15 mouse cellular contexts compared by ENCODE assay signal in the genomic region with DNA sequence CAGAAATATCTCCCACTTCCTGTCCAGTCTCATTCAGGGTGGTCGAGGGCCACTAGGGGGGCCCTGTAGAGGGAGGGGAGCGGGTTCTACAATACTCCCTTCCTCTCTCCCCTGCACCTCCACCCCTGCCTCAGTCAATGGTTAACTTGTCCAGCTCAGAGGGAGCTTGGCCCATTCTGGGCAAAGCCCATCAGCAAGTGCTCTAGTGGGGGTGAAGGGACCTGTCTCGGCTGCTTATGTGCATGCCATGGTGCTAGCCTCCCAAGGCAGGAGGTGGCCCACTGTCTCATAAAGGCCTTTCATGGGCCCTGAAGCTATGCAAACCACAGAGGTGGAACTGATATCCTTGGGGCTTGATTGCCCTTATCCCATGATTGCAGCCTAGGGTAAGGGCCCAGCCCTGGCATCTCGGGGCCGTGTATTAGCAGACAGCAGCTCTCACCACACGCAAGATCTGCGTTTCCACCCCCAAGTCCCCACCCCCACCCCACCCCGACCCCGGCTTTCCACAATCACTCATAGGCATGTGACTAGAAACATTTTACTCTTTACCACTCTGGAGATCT. TPM values are rescaled to one million over a fixed set of nuclear protein-coding genes. Genes with fewer than 3 reads are reported as not detected.
DNase-seq lines count a peak whose midpoint lies in the region; ATAC-seq and TF ChIP-seq lines count a peak whose summit lies in the region.
"Had no signal": no experiment of that assay in that cellular context is flagged by ENCODE, and none has a peak within 500 bp of the region (broad histone marks: within the 10 kb centered on the region; RNA-seq: fewer than 3 reads in every experiment).

No protein-coding gene starts in this region.

- no peak for ATAC-seq in embryonic facial prominence, embryonic 12.5 days (ENCODE audit: insufficient number of reproducible peaks, insufficient read depth, low FRiP score, low TSS enrichment)
- ATAC-seq in embryonic facial prominence, embryonic 15.5 days (ENCODE audit: insufficient number of reproducible peaks, low FRiP score, low TSS enrichment, low read depth), result no peak
- ATAC-seq in kidney, postnatal 0 days (replicated peaks; ENCODE audit: low FRiP score, low read depth), result peak; percentile 79
- ATAC-seq in liver, embryonic 15.5 days (ENCODE audit: insufficient read depth), result peak; percentile 51
- no peak for ATAC-seq in hindbrain, embryonic 14.5 days (ENCODE audit: low FRiP score)
- no peak for ATAC-seq in hindbrain, embryonic 13.5 days (ENCODE audit: low FRiP score)
- ATAC-seq: forebrain, embryonic 13.5 days had no signal

- no peak overlapping the region for H3K4me2 ChIP-seq in embryonic facial prominence, embryonic 12.5 days (replicated peaks)
- peak overlapping the region; percentile 24; the same call in 1 of the 2 replicates for H3K4me2 ChIP-seq in embryonic facial prominence, embryonic 15.5 days (replicated peaks)
- H3K4me2 ChIP-seq in kidney, postnatal 0 days (ENCODE audit: low read length), result peak overlapping the region; percentile 55
- H3K4me2 ChIP-seq in liver, embryonic 15.5 days, result peak overlapping the region; percentile 56
- no peak overlapping the region for H3K4me2 ChIP-seq in hindbrain, embryonic 14.5 days (replicated peaks)
- no peak overlapping the region for H3K4me2 ChIP-seq in hindbrain, embryonic 13.5 days
- H3K4me2 ChIP-seq: forebrain, embryonic 13.5 days had no signal

- peaks cover 21% of the 10 kb centered on the region for H3K27me3 ChIP-seq in embryonic facial prominence, embryonic 12.5 days
- H3K27me3 ChIP-seq in embryonic facial prominence, embryonic 10.5 days (replicated peaks; ENCODE audit: low read depth, poor library complexity, severe bottlenecking), result peaks cover 44% of the 10 kb centered on the region
- H3K27me3 ChIP-seq in embryonic facial prominence, embryonic 15.5 days, result peaks cover 19% of the 10 kb centered on the region; the same call in 1 of the 2 replicates
- no peaks in the 10 kb centered on the region for H3K27me3 ChIP-seq in kidney, postnatal 0 days (ENCODE audit: insufficient read depth, low read length)
- peaks cover 9% of the 10 kb centered on the region; the same call in 1 of the 2 replicates for H3K27me3 ChIP-seq in liver, embryonic 15.5 days
- H3K27me3 ChIP-seq in hindbrain, embryonic 14.5 days (ENCODE audit: control insufficient read depth, insufficient read depth, low read length), result peaks cover 5% of the 10 kb centered on the region; the same call in 1 of the 2 replicates
- peaks cover 32% of the 10 kb centered on the region for H3K27me3 ChIP-seq in hindbrain, embryonic 13.5 days

- no peak overlapping the region for H3K4me3 ChIP-seq in embryonic facial prominence, embryonic 12.5 days
- H3K4me3 ChIP-seq in embryonic facial prominence, embryonic 10.5 days, result no peak overlapping the region
- no peak overlapping the region for H3K4me3 ChIP-seq in embryonic facial prominence, embryonic 15.5 days (replicated peaks)
- peak overlapping the region; percentile 34 for H3K4me3 ChIP-seq in kidney, postnatal 0 days (replicated peaks; ENCODE audit: low read depth, low read length)
- H3K4me3 ChIP-seq in liver, embryonic 15.5 days (replicated peaks), result peak overlapping the region; percentile 26
- H3K4me3 ChIP-seq in hindbrain, embryonic 14.5 days (replicated peaks; ENCODE audit: low read length), result no peak overlapping the region
- H3K4me3 ChIP-seq in hindbrain, embryonic 13.5 days, result no peak overlapping the region
- H3K4me3 ChIP-seq: forebrain, embryonic 13.5 days; layer of hippocampus, adult 2 months; midbrain, embryonic 10.5 days had no signal

- H3K4me1 ChIP-seq in embryonic facial prominence, embryonic 12.5 days, result peaks cover 14% of the 10 kb centered on the region
- peaks cover 35% of the 10 kb centered on the region for H3K4me1 ChIP-seq in embryonic facial prominence, embryonic 10.5 days
- peaks cover 15% of the 10 kb centered on the region for H3K4me1 ChIP-seq in embryonic facial prominence, embryonic 15.5 days
- 0 out of 2 replicates have a peak, but pooled peaks cover 15% of the 10 kb centered on the region for H3K4me1 ChIP-seq in kidney, postnatal 0 days (replicated peaks; ENCODE audit: insufficient read depth, low read length)
- peaks cover 97% of the 10 kb centered on the region for H3K4me1 ChIP-seq in liver, embryonic 15.5 days (replicated peaks)
- H3K4me1 ChIP-seq in hindbrain, embryonic 14.5 days (replicated peaks; ENCODE audit: control insufficient read depth, insufficient read depth, low read length), result no peaks in the 10 kb centered on the region
- H3K4me1 ChIP-seq in hindbrain, embryonic 13.5 days (replicated peaks), result 0 out of 2 replicates have a peak, but pooled peaks cover 7% of the 10 kb centered on the region
- H3K4me1 ChIP-seq: forebrain, embryonic 13.5 days had no signal

- H3K9me3 ChIP-seq in embryonic facial prominence, embryonic 12.5 days, result no peaks in the 10 kb centered on the region
- no peaks in the 10 kb centered on the region for H3K9me3 ChIP-seq in embryonic facial prominence, embryonic 10.5 days
- H3K9me3 ChIP-seq in embryonic facial prominence, embryonic 15.5 days (replicated peaks), result no peaks in the 10 kb centered on the region
- H3K9me3 ChIP-seq in kidney, postnatal 0 days (replicated peaks; ENCODE audit: low read length), result no peaks in the 10 kb centered on the region
- H3K9me3 ChIP-seq in liver, embryonic 15.5 days (replicated peaks), result no peaks in the 10 kb centered on the region
- H3K9me3 ChIP-seq in hindbrain, embryonic 14.5 days (ENCODE audit: control insufficient read depth, low read length), result no peaks in the 10 kb centered on the region
- H3K9me3 ChIP-seq in hindbrain, embryonic 13.5 days, result no peaks in the 10 kb centered on the region
- H3K9me3 ChIP-seq: forebrain, embryonic 13.5 days; G1E; midbrain, embryonic 10.5 days had no signal

- no peak for DNase-seq in embryonic facial prominence, embryonic 10.5 days (ENCODE audit: low spot score)
- DNase-seq in kidney, postnatal 0 days (ENCODE audit: low spot score), result no peak
- DNase-seq in adrenal gland, postnatal 4 days (ENCODE audit: low spot score in 2 of 2), result no peak
- DNase-seq in hindbrain, embryonic 14.5 days (ENCODE audit: low spot score), result no peak
- DNase-seq: right cerebral cortex, adult 18-20 months had no signal

- H3K27ac ChIP-seq in embryonic facial prominence, embryonic 12.5 days, result 0 out of 2 replicates have a peak overlapping the region, but pooled peaks have one; percentile 23
- H3K27ac ChIP-seq in embryonic facial prominence, embryonic 10.5 days (replicated peaks), result no peak overlapping the region
- H3K27ac ChIP-seq in embryonic facial prominence, embryonic 15.5 days (replicated peaks), result peak overlapping the region; percentile 48
- H3K27ac ChIP-seq in kidney, postnatal 0 days, result peak overlapping the region; percentile 97
- peak overlapping the region; percentile 95 for H3K27ac ChIP-seq in liver, embryonic 15.5 days (replicated peaks)
- no peak overlapping the region for H3K27ac ChIP-seq in hindbrain, embryonic 14.5 days
- H3K27ac ChIP-seq in hindbrain, embryonic 13.5 days, result no peak overlapping the region
- H3K27ac ChIP-seq: forebrain, embryonic 13.5 days; layer of hippocampus, adult 2 months; midbrain, embryonic 10.5 days had no signal

- H3K36me3 ChIP-seq in embryonic facial prominence, embryonic 12.5 days, result no peaks in the 10 kb centered on the region
- no peaks in the 10 kb centered on the region for H3K36me3 ChIP-seq in embryonic facial prominence, embryonic 10.5 days (replicated peaks)
- no peaks in the 10 kb centered on the region for H3K36me3 ChIP-seq in embryonic facial prominence, embryonic 15.5 days
- no peaks in the 10 kb centered on the region for H3K36me3 ChIP-seq in kidney, postnatal 0 days (ENCODE audit: insufficient read depth, low read length)
- H3K36me3 ChIP-seq in liver, embryonic 15.5 days (replicated peaks), result 0 out of 2 replicates have a peak, but pooled peaks cover 3% of the 10 kb centered on the region
- no peaks in the 10 kb centered on the region for H3K36me3 ChIP-seq in hindbrain, embryonic 14.5 days (replicated peaks; ENCODE audit: control insufficient read depth, insufficient read depth)
- H3K36me3 ChIP-seq in hindbrain, embryonic 13.5 days, result no peaks in the 10 kb centered on the region
- H3K36me3 ChIP-seq: midbrain, embryonic 10.5 days had no signal

- no peak for TF ChIP-seq CTCF in kidney, postnatal 0 days (IDR thresholded peaks at IDR 0.05; ENCODE audit: low read depth)

- WGBS in embryonic facial prominence, embryonic 12.5 days, result 56% methylated on average over 9 of the region's 9 CpGs
- 68% methylated on average over 9 of the region's 9 CpGs for WGBS in embryonic facial prominence, embryonic 10.5 days
- 62% methylated on average over 9 of the region's 9 CpGs for WGBS in embryonic facial prominence, embryonic 15.5 days
- 53% methylated on average over 9 of the region's 9 CpGs for WGBS in kidney, postnatal 0 days
- 13% methylated on average over 9 of the region's 9 CpGs for WGBS in liver, embryonic 15.5 days (ENCODE audit: insufficient replicate concordance)
- 69% methylated on average over 9 of the region's 9 CpGs for WGBS in hindbrain, embryonic 14.5 days
- 70% methylated on average over 9 of the region's 9 CpGs for WGBS in hindbrain, embryonic 13.5 days

- no peak overlapping the region for H3K9ac ChIP-seq in embryonic facial prominence, embryonic 12.5 days
- H3K9ac ChIP-seq in embryonic facial prominence, embryonic 15.5 days, result no peak overlapping the region
- H3K9ac ChIP-seq in kidney, postnatal 0 days (ENCODE audit: low read depth, low read length), result peak overlapping the region; percentile 65
- H3K9ac ChIP-seq in liver, embryonic 15.5 days, result peak overlapping the region; percentile 51
- H3K9ac ChIP-seq in hindbrain, embryonic 14.5 days, result no peak overlapping the region
- H3K9ac ChIP-seq in hindbrain, embryonic 13.5 days, result no peak overlapping the region
- H3K9ac ChIP-seq: forebrain, embryonic 13.5 days had no signal

RNA-seq across cellular contexts. Expression of a gene that starts 1.9 kb away (rescaled TPM):
- polyA plus RNA-seq in embryonic facial prominence, embryonic 12.5 days (2016; fragmentation: Nextera tagmentation; extraction: Ambion mirVana), result 2.4 and 3.3 TPM in 2 replicates
- 1.1 and 2.3 TPM in 2 replicates for polyA plus RNA-seq in embryonic facial prominence, embryonic 10.5 days (2016; fragmentation: Nextera tagmentation; extraction: Ambion mirVana)
- 5.6 and 6.1 TPM in 2 replicates for polyA plus RNA-seq in embryonic facial prominence, embryonic 15.5 days (2015; fragmentation: Nextera tagmentation; extraction: Ambion mirVana)
- polyA plus RNA-seq in kidney, postnatal 0 days (2015; fragmentation: Nextera tagmentation; extraction: Ambion mirVana), result 76.5 and 88.2 TPM in 2 replicates
- polyA plus RNA-seq in liver, embryonic 15.5 days (2015; fragmentation: Nextera tagmentation; extraction: Ambion mirVana), result 5.9 and 6.1 TPM in 2 replicates
- 1 to 10 TPM in 1 of 2 experiments, under 1 TPM in 1; 0.28 to 7.8 TPM for total RNA-seq in adrenal gland, postnatal 4 days (2021)
- 0.16 TPM in 2 replicates for polyA plus RNA-seq in hindbrain, embryonic 14.5 days (2014; fragmentation: Nextera tagmentation; extraction: Ambion mirVana)
- polyA plus RNA-seq in hindbrain, embryonic 13.5 days (2015; fragmentation: Nextera tagmentation; extraction: Ambion mirVana), result 0.29 and 0.43 TPM in 2 replicates
- total RNA-seq: common myeloid progenitor, adult 5-6 weeks; layer of hippocampus, adult 2 months; left cerebral cortex, postnatal 36 days had no signal

RNA-seq across cellular contexts. Expression of a gene that starts 13.6 kb away (rescaled TPM):
- 88.2 and 96.5 TPM in 2 replicates for polyA plus RNA-seq in embryonic facial prominence, embryonic 12.5 days (2016; fragmentation: Nextera tagmentation; extraction: Ambion mirVana)
- polyA plus RNA-seq in embryonic facial prominence, embryonic 10.5 days (2016; fragmentation: Nextera tagmentation; extraction: Ambion mirVana), result 90.1 and 99.9 TPM in 2 replicates
- polyA plus RNA-seq in embryonic facial prominence, embryonic 15.5 days (2015; fragmentation: Nextera tagmentation; extraction: Ambion mirVana), result 77.7 and 82.3 TPM in 2 replicates
- 77.8 and 81.6 TPM in 2 replicates for polyA plus RNA-seq in kidney, postnatal 0 days (2015; fragmentation: Nextera tagmentation; extraction: Ambion mirVana)
- 33.7 and 40.6 TPM in 2 replicates for polyA plus RNA-seq in liver, embryonic 15.5 days (2015; fragmentation: Nextera tagmentation; extraction: Ambion mirVana)
- total RNA-seq in adrenal gland, postnatal 4 days (2021), result 10 to 100 TPM; 71.6 to 74.7 TPM
- polyA plus RNA-seq in hindbrain, embryonic 14.5 days (2014; fragmentation: Nextera tagmentation; extraction: Ambion mirVana), result 74.0 and 77.8 TPM in 2 replicates
- polyA plus RNA-seq in hindbrain, embryonic 13.5 days (2015; fragmentation: Nextera tagmentation; extraction: Ambion mirVana), result 92.9 and 100 TPM in 2 replicates

RNA-seq across cellular contexts. Expression of a gene that starts 13.9 kb away (rescaled TPM):
- polyA plus RNA-seq in embryonic facial prominence, embryonic 12.5 days (2016; fragmentation: Nextera tagmentation; extraction: Ambion mirVana), result 21.5 and 22.2 TPM in 2 replicates
- polyA plus RNA-seq in embryonic facial prominence, embryonic 10.5 days (2016; fragmentation: Nextera tagmentation; extraction: Ambion mirVana), result 32.0 and 34.5 TPM in 2 replicates
- 28.2 and 30.5 TPM in 2 replicates for polyA plus RNA-seq in embryonic facial prominence, embryonic 15.5 days (2015; fragmentation: Nextera tagmentation; extraction: Ambion mirVana)
- 31.7 and 33.2 TPM in 2 replicates for polyA plus RNA-seq in kidney, postnatal 0 days (2015; fragmentation: Nextera tagmentation; extraction: Ambion mirVana)
- 719 and 785 TPM in 2 replicates for polyA plus RNA-seq in liver, embryonic 15.5 days (2015; fragmentation: Nextera tagmentation; extraction: Ambion mirVana)
- total RNA-seq in adrenal gland, postnatal 4 days (2021), result 10 to 100 TPM; 27.5 to 35.0 TPM
- polyA plus RNA-seq in hindbrain, embryonic 14.5 days (2014; fragmentation: Nextera tagmentation; extraction: Ambion mirVana), result 27.5 and 28.9 TPM in 2 replicates
- 20.5 and 22.6 TPM in 2 replicates for polyA plus RNA-seq in hindbrain, embryonic 13.5 days (2015; fragmentation: Nextera tagmentation; extraction: Ambion mirVana)

RNA-seq across cellular contexts. Expression of a gene that starts 52.9 kb away (rescaled TPM):
- polyA plus RNA-seq in embryonic facial prominence, embryonic 12.5 days (2016; fragmentation: Nextera tagmentation; extraction: Ambion mirVana), result 15.3 and 17.3 TPM in 2 replicates
- 27.9 and 30.3 TPM in 2 replicates for polyA plus RNA-seq in embryonic facial prominence, embryonic 10.5 days (2016; fragmentation: Nextera tagmentation; extraction: Ambion mirVana)
- polyA plus RNA-seq in embryonic facial prominence, embryonic 15.5 days (2015; fragmentation: Nextera tagmentation; extraction: Ambion mirVana), result 16.8 and 17.9 TPM in 2 replicates
- polyA plus RNA-seq in kidney, postnatal 0 days (2015; fragmentation: Nextera tagmentation; extraction: Ambion mirVana), result 16.3 and 16.4 TPM in 2 replicates
- 17.6 and 18.0 TPM in 2 replicates for polyA plus RNA-seq in liver, embryonic 15.5 days (2015; fragmentation: Nextera tagmentation; extraction: Ambion mirVana)
- total RNA-seq in adrenal gland, postnatal 4 days (2021), result 10 to 100 TPM; 23.3 to 26.0 TPM
- polyA plus RNA-seq in hindbrain, embryonic 14.5 days (2014; fragmentation: Nextera tagmentation; extraction: Ambion mirVana), result 14.4 and 14.9 TPM in 2 replicates
- 15.9 and 17.2 TPM in 2 replicates for polyA plus RNA-seq in hindbrain, embryonic 13.5 days (2015; fragmentation: Nextera tagmentation; extraction: Ambion mirVana)

Comparison
In these comparisons a context has a peak if more than half of its experiments do, and no peak if none do; other contexts are left out.
1. H3K27ac ChIP-seq: peak in embryonic facial prominence, embryonic 12.5 days (single experiment), embryonic facial prominence, embryonic 15.5 days (single experiment), kidney, postnatal 0 days (single experiment) and liver, embryonic 15.5 days (single experiment); none in embryonic facial prominence, embryonic 10.5 days (single experiment), hindbrain, embryonic 14.5 days (single experiment) and hindbrain, embryonic 13.5 days (single experiment).
2. H3K4me2 ChIP-seq: peak in embryonic facial prominence, embryonic 15.5 days (single experiment), kidney, postnatal 0 days (single experiment) and liver, embryonic 15.5 days (single experiment); none in embryonic facial prominence, embryonic 12.5 days (single experiment), hindbrain, embryonic 14.5 days (single experiment) and hindbrain, embryonic 13.5 days (single experiment).
3. ATAC-seq: peak in kidney, postnatal 0 days (single experiment) and liver, embryonic 15.5 days (single experiment); none in embryonic facial prominence, embryonic 12.5 days (single experiment), embryonic facial prominence, embryonic 15.5 days (single experiment), hindbrain, embryonic 14.5 days (single experiment) and hindbrain, embryonic 13.5 days (single experiment).
4. H3K4me3 ChIP-seq: peak in kidney, postnatal 0 days (single experiment) and liver, embryonic 15.5 days (single experiment); none in embryonic facial prominence, embryonic 12.5 days (single experiment), embryonic facial prominence, embryonic 10.5 days (single experiment), embryonic facial prominence, embryonic 15.5 days (single experiment), hindbrain, embryonic 14.5 days (single experiment) and hindbrain, embryonic 13.5 days (single experiment).
5. H3K9ac ChIP-seq: peak in kidney, postnatal 0 days (single experiment) and liver, embryonic 15.5 days (single experiment); none in embryonic facial prominence, embryonic 12.5 days (single experiment), embryonic facial prominence, embryonic 15.5 days (single experiment), hindbrain, embryonic 14.5 days (single experiment) and hindbrain, embryonic 13.5 days (single experiment).
6. RNA of a gene that starts 1.9 kb away (polyA plus RNA-seq): 76.5 to 88.2 TPM in kidney, postnatal 0 days; 5.6 to 6.1 TPM in embryonic facial prominence, embryonic 15.5 days, 5.9 to 6.1 TPM in liver, embryonic 15.5 days, 2.4 to 3.3 TPM in embryonic facial prominence, embryonic 12.5 days, 1.1 to 2.3 TPM in embryonic facial prominence, embryonic 10.5 days, 0.29 to 0.43 TPM in hindbrain, embryonic 13.5 days and 0.16 TPM in hindbrain, embryonic 14.5 days; every median in the first group is over 10 times any median in the second.
7. RNA of a gene that starts 13.9 kb away (polyA plus RNA-seq): 719 to 785 TPM in liver, embryonic 15.5 days; 32.0 to 34.5 TPM in embryonic facial prominence, embryonic 10.5 days, 31.7 to 33.2 TPM in kidney, postnatal 0 days, 28.2 to 30.5 TPM in embryonic facial prominence, embryonic 15.5 days, 27.5 to 28.9 TPM in hindbrain, embryonic 14.5 days, 21.5 to 22.2 TPM in embryonic facial prominence, embryonic 12.5 days and 20.5 to 22.6 TPM in hindbrain, embryonic 13.5 days; every median in the first group is over 10 times any median in the second.